Comparison of ENCODE assay signal across 22 mouse cellular contexts in genomic region chr16:25531761-25532336, GRCm38 (mm10).
DNase-seq lines count a peak whose midpoint lies in the region; ATAC-seq and TF ChIP-seq lines count a peak whose summit lies in the region.
"Had no signal": no experiment of that assay in that cellular context is flagged by ENCODE, and none has a peak within 500 bp of the region (broad histone marks: within the 10 kb centered on the region; RNA-seq: fewer than 3 reads in every experiment).

No protein-coding gene starts in this region.

- no peak for TF ChIP-seq POLR2A in kidney, adult 2 months (IDR thresholded peaks at IDR 0.05; ENCODE audit: low read depth, low read length)

- peak overlapping the region; percentile 84 for H3K27ac ChIP-seq in kidney, adult 2 months (ENCODE audit: insufficient read depth, low read depth, low read length)
- peak overlapping the region; percentile 35; the same call in 1 of the 2 replicates for H3K27ac ChIP-seq in stomach, postnatal 0 days (replicated peaks)
- H3K27ac ChIP-seq: embryonic facial prominence, embryonic 12.5 days; forebrain, embryonic 12.5 days; heart, embryonic 10.5 days; hindbrain, embryonic 15.5 days; kidney, postnatal 0 days; midbrain, embryonic 15.5 days; neural tube, embryonic 13.5 days; stomach, embryonic 15.5 days had no signal

- H3K4me1 ChIP-seq in kidney, adult 2 months (ENCODE audit: control insufficient read depth, insufficient read depth, low read length) = peaks cover 11% of the 10 kb centered on the region
- H3K4me1 ChIP-seq in stomach, postnatal 0 days (replicated peaks; ENCODE audit: control insufficient read depth, insufficient read depth) = no peaks in the 10 kb centered on the region
- H3K4me1 ChIP-seq: embryonic facial prominence, embryonic 12.5 days; forebrain, embryonic 12.5 days; heart, embryonic 10.5 days; hindbrain, embryonic 15.5 days; midbrain, embryonic 15.5 days; neural tube, embryonic 13.5 days; stomach, embryonic 15.5 days had no signal

- no peak overlapping the region for H3K4me3 ChIP-seq in kidney, adult 2 months (ENCODE audit: insufficient read depth, low read depth, low read length)
- no peak overlapping the region for H3K4me3 ChIP-seq in stomach, postnatal 0 days (ENCODE audit: low read depth, low read length)
- H3K4me3 ChIP-seq: embryonic facial prominence, embryonic 12.5 days; forebrain, embryonic 12.5 days; heart, embryonic 10.5 days; hindbrain, embryonic 15.5 days; midbrain, embryonic 15.5 days; neural tube, embryonic 13.5 days; stomach, embryonic 15.5 days had no signal

- 48% methylated on average over 4 of the region's 4 CpGs for WGBS in kidney, adult 2 months
- WGBS in stomach, postnatal 0 days = 25% methylated on average over 4 of the region's 4 CpGs

- no peak for TF ChIP-seq EP300 in stomach, postnatal 0 days (optimal IDR thresholded peaks at IDR 0.05)

- no peaks in the 10 kb centered on the region for H3K27me3 ChIP-seq in kidney, adult 2 months (replicated peaks; ENCODE audit: control insufficient read depth, insufficient read depth, low read length)
- no peaks in the 10 kb centered on the region for H3K27me3 ChIP-seq in stomach, postnatal 0 days (ENCODE audit: control insufficient read depth, insufficient read depth, low read length)
- H3K27me3 ChIP-seq: embryonic facial prominence, embryonic 12.5 days; forebrain, embryonic 12.5 days; hindbrain, embryonic 15.5 days; midbrain, embryonic 15.5 days; neural tube, embryonic 13.5 days; stomach, embryonic 15.5 days had no signal

- TF ChIP-seq CTCF in kidney, adult 2 months (conservative IDR thresholded peaks at IDR 0.05; ENCODE audit: insufficient read depth, insufficient read length, low read depth, low read length) = no peak
- no peak for TF ChIP-seq CTCF in stomach, postnatal 0 days (IDR thresholded peaks at IDR 0.05; ENCODE audit: low read depth)

- ATAC-seq in stomach, postnatal 0 days (ENCODE audit: low FRiP score, low TSS enrichment) = 0 out of 2 replicates have a peak, but pooled peaks have one; percentile 35
- ATAC-seq: midbrain, embryonic 15.5 days had no signal

- H3K36me3 ChIP-seq in kidney, adult 2 months (ENCODE audit: control insufficient read depth, insufficient read depth, low read length) = no peaks in the 10 kb centered on the region
- H3K36me3 ChIP-seq in stomach, postnatal 0 days (ENCODE audit: control insufficient read depth, insufficient read depth, low read length) = no peaks in the 10 kb centered on the region
- H3K36me3 ChIP-seq: embryonic facial prominence, embryonic 12.5 days; forebrain, embryonic 12.5 days; heart, embryonic 10.5 days; hindbrain, embryonic 15.5 days; midbrain, embryonic 15.5 days; neural tube, embryonic 13.5 days; stomach, embryonic 15.5 days had no signal

- peak; percentile 20 to 62 for DNase-seq in adrenal gland, adult (ENCODE audit: inconsistent age in 2 of 2, low spot score in 1 of 2)
- DNase-seq in adrenal gland, postnatal 4 days (ENCODE audit: low spot score in 2 of 2) = no peak
- peak; percentile 73 for DNase-seq in kidney, adult 2 months
- DNase-seq in kidney, postnatal 4 days = no peak
- peak; percentile 6 to 10 for DNase-seq in urinary bladder, postnatal 36 days (ENCODE audit: low spot score in 2 of 2)
- no peak for DNase-seq in urinary bladder, postnatal 4 days (ENCODE audit: low spot score in 2 of 2)
- no peak for DNase-seq in stomach, postnatal 0 days (ENCODE audit: low spot score)
- DNase-seq in right cerebral cortex, adult 18-20 months = no peak
- DNase-seq: cerebellum, adult 11-12 months; cerebellum, postnatal 36 days; liver; lung, adult 2 months; spleen, adult 18-20 months; thymus, postnatal 14 days had no signal

- no peak overlapping the region for H3K9ac ChIP-seq in stomach, postnatal 0 days (ENCODE audit: low read length)
- H3K9ac ChIP-seq: embryonic facial prominence, embryonic 12.5 days; forebrain, embryonic 12.5 days; hindbrain, embryonic 15.5 days; midbrain, embryonic 15.5 days; neural tube, embryonic 13.5 days; stomach, embryonic 15.5 days had no signal

- no peaks in the 10 kb centered on the region for H3K9me3 ChIP-seq in stomach, postnatal 0 days (ENCODE audit: control insufficient read depth, low read length)
- H3K9me3 ChIP-seq: embryonic facial prominence, embryonic 12.5 days; forebrain, embryonic 12.5 days; heart, embryonic 10.5 days; hindbrain, embryonic 15.5 days; midbrain, embryonic 15.5 days; neural tube, embryonic 13.5 days; stomach, embryonic 15.5 days had no signal

- H3K4me2 ChIP-seq in stomach, postnatal 0 days (replicated peaks; ENCODE audit: low read depth) = no peak overlapping the region
- H3K4me2 ChIP-seq: embryonic facial prominence, embryonic 12.5 days; forebrain, embryonic 12.5 days; hindbrain, embryonic 15.5 days; midbrain, embryonic 15.5 days; neural tube, embryonic 13.5 days; stomach, embryonic 15.5 days had no signal

Comparison
In these comparisons a context has a peak if more than half of its experiments do, and no peak if none do; other contexts are left out.
1. DNase-seq: peak in adrenal gland, adult (2 of 2), kidney, adult 2 months (single experiment) and urinary bladder, postnatal 36 days (2 of 2); none in adrenal gland, postnatal 4 days (0 of 2), kidney, postnatal 4 days (0 of 2), urinary bladder, postnatal 4 days (0 of 2), stomach, postnatal 0 days (single experiment) and right cerebral cortex, adult 18-20 months (single experiment).